ENCODE assay signal across 16 mouse cellular contexts in genomic region chr12:73774793-73775385, GRCm38 (mm10).
A peak's percentile ranks its signal among the peaks of the same experiment; 100 is the strongest.
DNase-seq lines count a peak whose midpoint lies in the region; ATAC-seq and TF ChIP-seq lines count a peak whose summit lies in the region.
"Had no signal": no experiment of that assay in that cellular context is flagged by ENCODE, and none has a peak within 500 bp of the region (broad histone marks: within the 10 kb centered on the region; RNA-seq: fewer than 3 reads in every experiment).

No protein-coding gene starts in this region.

- no peaks in the 10 kb centered on the region for H3K9me3 ChIP-seq in lung, postnatal 0 days (ENCODE audit: low read length)
- H3K9me3 ChIP-seq: neural tube, embryonic 13.5 days had no signal

- peak overlapping the region; percentile 38; the same call in 1 of the 2 replicates for H3K27ac ChIP-seq in lung, postnatal 0 days (ENCODE audit: low read length)
- H3K27ac ChIP-seq: macrophage; neural tube, embryonic 13.5 days had no signal

- no peak; the same call in 1 of the 2 replicates for TF ChIP-seq EP300 in lung, postnatal 0 days (IDR thresholded peaks at IDR 0.05)

- DNase-seq in adrenal gland, postnatal 14 days: peak; percentile 53
- DNase-seq in adrenal gland, postnatal 25 days: no peak
- peak; percentile 68 for DNase-seq in lung, postnatal 0 days (ENCODE audit: low spot score)
- no peak for DNase-seq in lung, postnatal 14 days
- peak; percentile 43 for DNase-seq in heart, adult 8-10 months (ENCODE audit: low spot score)
- no peak for DNase-seq in thymus, postnatal 10 days (ENCODE audit: low spot score in 2 of 2)
- no peak for DNase-seq in right cerebral cortex, postnatal 4 days
- DNase-seq: cerebellum, adult 11-12 months; kidney, postnatal 25 days; retina, postnatal 1 day; thymus, adult 18-20 months had no signal

- peaks cover 3% of the 10 kb centered on the region; the same call in 1 of the 2 replicates for H3K36me3 ChIP-seq in lung, postnatal 0 days (ENCODE audit: insufficient read depth, low read length)
- H3K36me3 ChIP-seq in myocyte (ENCODE audit: control insufficient read depth, insufficient read depth): no peaks in the 10 kb centered on the region
- H3K36me3 ChIP-seq: neural tube, embryonic 13.5 days had no signal

- H3K27me3 ChIP-seq in lung, postnatal 0 days (replicated peaks; ENCODE audit: insufficient read depth, low read length): no peaks in the 10 kb centered on the region
- no peaks in the 10 kb centered on the region for H3K27me3 ChIP-seq in myocyte (ENCODE audit: control insufficient read depth, insufficient read depth, insufficient read length)
- H3K27me3 ChIP-seq: neural tube, embryonic 13.5 days had no signal

- no peak overlapping the region for H3K4me3 ChIP-seq in lung, postnatal 0 days (ENCODE audit: low read depth, low read length)
- H3K4me3 ChIP-seq in myocyte: no peak overlapping the region
- H3K4me3 ChIP-seq: neural tube, embryonic 13.5 days had no signal

- H3K4me2 ChIP-seq in lung, postnatal 0 days (replicated peaks; ENCODE audit: low read depth, low read length): no peak overlapping the region
- H3K4me2 ChIP-seq in myocyte (ENCODE audit: low read depth): peak overlapping the region; percentile 10
- H3K4me2 ChIP-seq: neural tube, embryonic 13.5 days had no signal

- H3K4me1 ChIP-seq in lung, postnatal 0 days (ENCODE audit: insufficient read depth, low read depth, low read length): no peaks in the 10 kb centered on the region; the same call in 1 of the 2 replicates

- no peak overlapping the region for H3ac ChIP-seq in myocyte (ENCODE audit: control insufficient read depth, insufficient read length)

- ATAC-seq in lung, postnatal 0 days: peak; percentile 42
- ATAC-seq: activated CD4-positive, CD25-positive, alpha-beta regulatory T cell, adult 4 months; midbrain, embryonic 16.5 days had no signal

- WGBS in lung, postnatal 0 days: 68% methylated on average over 7 of the region's 7 CpGs

- no peak for TF ChIP-seq POLR2A in myocyte (IDR thresholded peaks at IDR 0.05; ENCODE audit: insufficient read length, low read depth)

- H3K9ac ChIP-seq in lung, postnatal 0 days (replicated peaks; ENCODE audit: low read depth): no peak overlapping the region
- H3K9ac ChIP-seq: neural tube, embryonic 13.5 days had no signal

- no peak for TF ChIP-seq CTCF in lung, postnatal 0 days (IDR thresholded peaks at IDR 0.05)

- no peaks in the 10 kb centered on the region for H3K79me2 ChIP-seq in myocyte (ENCODE audit: control insufficient read depth, insufficient read depth)

TF ChIP-seq in myocyte, 11 proteins besides CTCF, POLR2A, EP300 and RAD21:
- no peak for TF ChIP-seq POLR2AphosphoS2 (IDR thresholded peaks at IDR 0.05; ENCODE audit: insufficient read length, low read depth)
- no peak for TF ChIP-seq CEBPB (IDR thresholded peaks at IDR 0.05; ENCODE audit: insufficient read depth, poor library complexity, severe bottlenecking)
- no peak for TF ChIP-seq MAX (IDR thresholded peaks at IDR 0.05; ENCODE audit: low read depth)
- TF ChIP-seq MYOD1 (IDR thresholded peaks at IDR 0.05; ENCODE audit: control insufficient read depth in 1 of 3, insufficient read length in 2 of 3, low read depth in 2 of 3): peak; percentile 26 to 78 (median 76)
- no peak for TF ChIP-seq USF1 (IDR thresholded peaks at IDR 0.05; ENCODE audit: low read depth)
- peak; percentile 12 to 54 (median 41) for TF ChIP-seq MYOG (IDR thresholded peaks at IDR 0.05; ENCODE audit: control insufficient read depth in 1 of 3, insufficient read depth in 1 of 3, insufficient read length in 2 of 3, low read depth in 2 of 3)
- TF ChIP-seq E2F4 (IDR thresholded peaks at IDR 0.05; ENCODE audit: insufficient read depth): no peak
- TF ChIP-seq REST (IDR thresholded peaks at IDR 0.05; ENCODE audit: insufficient read depth, insufficient read length): no peak
- TF ChIP-seq TCF12 (IDR thresholded peaks at IDR 0.05; ENCODE audit: insufficient read depth, poor library complexity, severe bottlenecking): peak; percentile 29

Comparison
In these comparisons a context has a peak if more than half of its experiments do, and no peak if none do; other contexts are left out.
1. DNase-seq: peak in adrenal gland, postnatal 14 days (single experiment), lung, postnatal 0 days (single experiment) and heart, adult 8-10 months (single experiment); none in adrenal gland, postnatal 25 days (single experiment), lung, postnatal 14 days (single experiment), thymus, postnatal 10 days (0 of 2) and right cerebral cortex, postnatal 4 days (single experiment).